Mouse (Mus musculus) brain, embryonic 14.5 days (tissue): ENCODE data around the gene Pla2g2f.

Experiments used
- CTCF ChIP-seq: fragments of 200-500 bp; IDR thresholded peaks from 2 replicates; pipeline ENCODE4 v1.5.1; 2012; ENCODE audit warnings: inconsistent platforms, mild to moderate bottlenecking, moderate library complexity, borderline replicate concordance; ENCODE audit not compliant: insufficient read depth, insufficient read length; ENCODE audit errors: extremely low read depth
- POLR2A ChIP-seq: fragments of 200-500 bp; IDR thresholded peaks from 2 replicates; pipeline ENCODE4 v1.6.1; 2012; ENCODE audit warnings: mild to moderate bottlenecking, inconsistent platforms, borderline replicate concordance; ENCODE audit not compliant: poor library complexity, insufficient read depth, insufficient read length, severe bottlenecking; ENCODE audit errors: extremely low read depth

DNA sequence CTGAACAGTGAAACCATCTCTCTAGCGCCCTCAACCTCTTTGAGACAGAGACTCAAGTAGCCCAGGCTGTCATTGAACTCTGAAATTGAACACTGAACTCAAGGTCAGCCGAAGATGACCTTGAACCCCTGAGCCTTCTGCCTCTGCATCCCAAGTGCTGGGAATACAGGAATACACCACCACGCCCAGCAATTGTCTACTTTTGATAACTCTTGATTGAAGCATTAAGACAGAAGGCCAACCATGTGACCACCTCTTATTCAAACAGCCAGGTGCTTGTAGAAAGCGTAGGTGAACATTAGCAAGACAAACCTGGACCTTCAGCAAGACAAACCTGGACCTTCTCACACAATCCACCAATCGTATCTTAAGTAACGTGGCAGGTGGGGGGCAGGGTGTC, 36.9 kb upstream of the Pla2g2f start:
- TF ChIP-seq POLR2A (no peak), CTCF (no peak)
